Comparison of ENCODE assay signal across 27 mouse cellular contexts in the genomic region with DNA sequence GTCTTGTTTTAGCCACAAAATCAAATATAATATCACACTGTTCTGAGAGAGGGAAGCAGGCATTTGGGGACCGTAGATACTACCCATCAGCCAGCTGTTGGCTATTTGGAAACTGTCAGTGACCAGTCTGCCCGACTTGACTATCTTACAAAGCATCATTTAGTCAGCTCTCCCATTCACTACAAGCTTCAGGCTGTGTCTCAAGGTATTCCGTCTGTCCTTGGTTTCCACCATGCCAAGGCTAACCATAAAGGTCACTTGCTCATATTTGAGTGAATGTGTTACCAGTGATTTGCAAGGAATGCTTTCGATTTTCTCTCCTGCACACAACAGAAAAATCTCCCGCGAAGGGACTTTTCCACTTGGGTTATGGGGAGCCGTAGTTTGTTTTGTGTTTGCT. TPM values are rescaled to one million over a fixed set of nuclear protein-coding genes. Genes with fewer than 3 reads are reported as not detected.
DNase-seq lines count a peak whose midpoint lies in the region; ATAC-seq and TF ChIP-seq lines count a peak whose summit lies in the region.
"Had no signal": no experiment of that assay in that cellular context is flagged by ENCODE, and none has a peak within 500 bp of the region (broad histone marks: within the 10 kb centered on the region; RNA-seq: fewer than 3 reads in every experiment).

No protein-coding gene starts in this region.

- H3K4me1 ChIP-seq in kidney, adult 2 months (ENCODE audit: control insufficient read depth, insufficient read depth, low read length): no peaks in the 10 kb centered on the region; the same call in 1 of the 2 replicates

- H3K36me3 ChIP-seq in kidney, adult 2 months (ENCODE audit: control insufficient read depth, insufficient read depth, low read length): no peaks in the 10 kb centered on the region

- H3K27ac ChIP-seq in kidney, adult 2 months (ENCODE audit: insufficient read depth, low read depth, low read length): peak overlapping the region; percentile 64; the same call in 1 of the 2 replicates
- H3K27ac ChIP-seq: gastrocnemius, adult 2 months; hindbrain, embryonic 12.5 days; hindbrain, postnatal 0 days had no signal

- TF ChIP-seq POLR2A in kidney, adult 2 months (IDR thresholded peaks at IDR 0.05; ENCODE audit: low read depth, low read length): no peak

- H3K27me3 ChIP-seq in kidney, adult 2 months (replicated peaks; ENCODE audit: control insufficient read depth, insufficient read depth, low read length): no peaks in the 10 kb centered on the region
- H3K27me3 ChIP-seq: CH12.LX; hindbrain, embryonic 12.5 days; Patski had no signal

- no peak for TF ChIP-seq CTCF in kidney, adult 2 months (conservative IDR thresholded peaks at IDR 0.05; ENCODE audit: insufficient read depth, insufficient read length, low read depth, low read length)

- 70% methylated on average over 7 of the region's 7 CpGs for WGBS in kidney, adult 2 months

- H3K4me3 ChIP-seq in kidney, adult 2 months (ENCODE audit: insufficient read depth, low read depth, low read length): no peak overlapping the region
- H3K4me3 ChIP-seq: gastrocnemius, adult 2 months; hindbrain, embryonic 12.5 days had no signal

- DNase-seq in adrenal gland, adult 2 months: peak; percentile 80
- DNase-seq in adrenal gland, adult 18-20 months (ENCODE audit: low spot score in 2 of 2): no peak
- peak; percentile 11 for DNase-seq in kidney, adult 2 months
- DNase-seq in kidney, adult 11 months: no peak
- DNase-seq in adrenal gland, postnatal 14 days: peak; percentile 51
- DNase-seq: B cell, adult 2 months; cerebellum, adult 18-20 months; cerebellum, adult 9-10 months; cerebellum, postnatal 14 days; forebrain, postnatal 0 days; gastrocnemius, adult 2 months; gastrocnemius, postnatal 14 days; kidney, adult 8-10 months had no signal

- no peak for ATAC-seq in erythroid progenitor cell, adult 5-6 weeks (replicated peaks; ENCODE audit: low FRiP score, poor library complexity, severe bottlenecking)
- ATAC-seq: forebrain, embryonic 14.5 days; forebrain, postnatal 0 days; hindbrain, postnatal 0 days; inflammation-experienced regulatory T-cells, adult 6 months; intestine, embryonic 16.5 days; Patski had no signal

RNA-seq across cellular contexts. Expression of a gene that starts 6.2 kb away (rescaled TPM):
- total RNA-seq in adrenal gland, adult 2 months (2021): 10 to 100 TPM; 39.5 to 73.6 TPM
- 55.5 and 69.8 TPM in 2 replicates for polyA plus RNA-seq in adrenal gland, adult 2 months (2012; rRNA removed)
- 10 to 100 TPM; 42.2 to 43.2 TPM for total RNA-seq in adrenal gland, adult 18-20 months (2021)
- 24.7 and 25.7 TPM in 2 replicates for polyA plus RNA-seq in kidney, adult 2 months (2012; rRNA removed)
- 35.7 and 45.2 TPM in 2 replicates for total RNA-seq in adrenal gland, postnatal 14 days (2021)
- 4.3 and 8.0 TPM in 2 replicates for total RNA-seq in erythroid progenitor cell, adult 5-6 weeks (2015; ENCODE audit: low replicate concordance)
- 1.4 and 7.2 TPM in 2 replicates for total RNA-seq in erythroid progenitor cell, adult 5-6 weeks (2017; ENCODE audit: low replicate concordance)

RNA-seq across cellular contexts. Expression of a gene that starts 20.0 kb away (rescaled TPM):
- under 1 TPM; 0.24 to 0.29 TPM for total RNA-seq in adrenal gland, adult 2 months (2021)
- polyA plus RNA-seq in adrenal gland, adult 2 months (2012; rRNA removed): 0.50 and 0.73 TPM in 2 replicates
- total RNA-seq in adrenal gland, adult 18-20 months (2021): under 1 TPM; 0.19 to 0.50 TPM
- 0.48 and 8.4 TPM in 2 replicates for polyA plus RNA-seq in kidney, adult 2 months (2012; rRNA removed)
- 2.7 and 19.9 TPM in 2 replicates for total RNA-seq in adrenal gland, postnatal 14 days (2021)
- 18.4 and 35.2 TPM in 2 replicates for total RNA-seq in erythroid progenitor cell, adult 5-6 weeks (2015; ENCODE audit: low replicate concordance)
- total RNA-seq in erythroid progenitor cell, adult 5-6 weeks (2017; ENCODE audit: low replicate concordance): 11.2 and 18.8 TPM in 2 replicates
- total RNA-seq: G1E; gastrocnemius, adult 2 months; hematopoietic stem cell, adult 5-6 weeks had no signal
- polyA plus RNA-seq: embryonic facial prominence, embryonic 11.5 days; forebrain, embryonic 11.5 days; forebrain, embryonic 14.5 days; forebrain, postnatal 0 days; G1E; heart, embryonic 11.5 days; heart, embryonic 14.5 days; hindbrain, embryonic 12.5 days; Patski had no signal

RNA-seq across cellular contexts. Expression of a gene that starts 28.2 kb away (rescaled TPM):
- not detected for total RNA-seq in adrenal gland, adult 2 months (2021)
- polyA plus RNA-seq in adrenal gland, adult 2 months (2012; rRNA removed): not detected in 2 replicates
- total RNA-seq in adrenal gland, adult 18-20 months (2021): 10 to 100 TPM in 1 of 2 experiments, not detected in 1; 10.0 TPM
- 0.35 and 144 TPM in 2 replicates for polyA plus RNA-seq in kidney, adult 2 months (2012; rRNA removed)
- total RNA-seq in adrenal gland, postnatal 14 days (2021): 0.33 and 0.68 TPM in 2 replicates
- 2.2 TPM in 1 of 2 replicates, not detected in the other for total RNA-seq in erythroid progenitor cell, adult 5-6 weeks (2015; ENCODE audit: low replicate concordance)
- not detected in 2 replicates for total RNA-seq in erythroid progenitor cell, adult 5-6 weeks (2017; ENCODE audit: low replicate concordance)
- total RNA-seq: G1E had no signal
- polyA plus RNA-seq: forebrain, embryonic 11.5 days had no signal

RNA-seq across cellular contexts. Expression of a gene that starts 38.2 kb away (rescaled TPM):
- total RNA-seq in adrenal gland, adult 2 months (2021): 1 to 10 TPM; 5.6 to 8.2 TPM
- 4.9 and 5.4 TPM in 2 replicates for polyA plus RNA-seq in adrenal gland, adult 2 months (2012; rRNA removed)
- total RNA-seq in adrenal gland, adult 18-20 months (2021): 1 to 10 TPM; 5.1 to 6.0 TPM
- polyA plus RNA-seq in kidney, adult 2 months (2012; rRNA removed): 3.5 and 3.9 TPM in 2 replicates
- total RNA-seq in adrenal gland, postnatal 14 days (2021): 7.1 and 8.4 TPM in 2 replicates
- 7.6 and 10.1 TPM in 2 replicates for total RNA-seq in erythroid progenitor cell, adult 5-6 weeks (2015; ENCODE audit: low replicate concordance)
- 21.7 and 22.7 TPM in 2 replicates for total RNA-seq in erythroid progenitor cell, adult 5-6 weeks (2017; ENCODE audit: low replicate concordance)

RNA-seq across cellular contexts. Expression of a gene that starts 40.5 kb away (rescaled TPM):
- 10 to 100 TPM; 54.4 to 61.2 TPM for total RNA-seq in adrenal gland, adult 2 months (2021)
- 90.7 and 93.9 TPM in 2 replicates for polyA plus RNA-seq in adrenal gland, adult 2 months (2012; rRNA removed)
- 10 to 100 TPM; 56.2 to 60.8 TPM for total RNA-seq in adrenal gland, adult 18-20 months (2021)
- 62.8 and 71.7 TPM in 2 replicates for polyA plus RNA-seq in kidney, adult 2 months (2012; rRNA removed)
- 52.3 and 56.4 TPM in 2 replicates for total RNA-seq in adrenal gland, postnatal 14 days (2021)
- 4.7 and 12.6 TPM in 2 replicates for total RNA-seq in erythroid progenitor cell, adult 5-6 weeks (2015; ENCODE audit: low replicate concordance)
- 4.1 and 4.6 TPM in 2 replicates for total RNA-seq in erythroid progenitor cell, adult 5-6 weeks (2017; ENCODE audit: low replicate concordance)

Comparison
In these comparisons a context has a peak if more than half of its experiments do, and no peak if none do; other contexts are left out.
1. DNase-seq: peak in adrenal gland, adult 2 months (single experiment), kidney, adult 2 months (single experiment) and adrenal gland, postnatal 14 days (single experiment); none in adrenal gland, adult 18-20 months (0 of 2) and kidney, adult 11 months (single experiment).